Mouse (Mus musculus) kidney, embryonic 15.5 days (tissue): ENCODE measurements around the gene Zdhhc9. TPM values are rescaled to one million over a fixed set of nuclear protein-coding genes. Genes with fewer than 3 reads are reported as not detected.

Experiments
- ATAC-seq: fragments of 200-750 bp; cut with Nextera tagmentation; replicated peaks from 2 replicates; pipeline ENCODE4 v1.8.0; 2017; ENCODE audit warnings: moderate TSS enrichment; ENCODE audit not compliant: low FRiP score
- H3K27ac ChIP-seq: fragments of 300-500 bp; sonication (generic); 2 replicates; pipeline ENCODE4 v1.5.1; 2015; ENCODE audit warnings: mild to moderate bottlenecking, inconsistent platforms
- H3K27me3 ChIP-seq: fragments of 300-500 bp; sonication (generic); 2 replicates; pipeline ENCODE4 v1.6.1; 2015; ENCODE audit warnings: inconsistent platforms
- H3K36me3 ChIP-seq: fragments of 300-500 bp; sonication (generic); 2 replicates; pipeline ENCODE4 v1.6.1; 2015; ENCODE audit warnings: inconsistent platforms
- H3K4me1 ChIP-seq: fragments of 300-500 bp; sonication (generic); 2 replicates; pipeline ENCODE4 v1.6.1; 2015; ENCODE audit warnings: inconsistent platforms
- H3K4me2 ChIP-seq: fragments of 300-500 bp; sonication (generic); 2 replicates; pipeline ENCODE4 v1.6.1; 2015; ENCODE audit warnings: moderate library complexity, mild to moderate bottlenecking, inconsistent platforms
- H3K4me3 ChIP-seq: fragments of 300-500 bp; sonication (generic); replicated peaks from 2 replicates; pipeline ENCODE4 v1.5.1; 2015; ENCODE audit warnings: mild to moderate bottlenecking, inconsistent platforms
- H3K9ac ChIP-seq: fragments of 300-500 bp; sonication (generic); 2 replicates; pipeline ENCODE4 v1.6.1; 2015; ENCODE audit warnings: mild to moderate bottlenecking, inconsistent platforms
- H3K9me3 ChIP-seq: fragments of 300-500 bp; sonication (generic); replicated peaks from 2 replicates; pipeline ENCODE4 v1.6.1; 2016; ENCODE audit warnings: inconsistent platforms
- WGBS: fragments of 180-500 bp; shearing (Covaris S2); methylation state at CpG from one replicate; pipeline ENCODE4 v1.1.7; 2015; ENCODE audit warnings: mixed read lengths; 5-methylcytosine and 5-hydroxymethylcytosine counted together
- polyA plus RNA-seq: library from polyadenylated mRNA; unstranded; fragments of >200 nt; fragmentation: Nextera tagmentation; extraction: Ambion mirVana; gene quantifications from 2 replicates; pipeline ENCODE4 v1.2.1, GENCODE M21; 2015

The Zdhhc9 gene
- polyA plus RNA-seq, 1 experiment from 2014 or later: 5.7 TPM

DNA sequence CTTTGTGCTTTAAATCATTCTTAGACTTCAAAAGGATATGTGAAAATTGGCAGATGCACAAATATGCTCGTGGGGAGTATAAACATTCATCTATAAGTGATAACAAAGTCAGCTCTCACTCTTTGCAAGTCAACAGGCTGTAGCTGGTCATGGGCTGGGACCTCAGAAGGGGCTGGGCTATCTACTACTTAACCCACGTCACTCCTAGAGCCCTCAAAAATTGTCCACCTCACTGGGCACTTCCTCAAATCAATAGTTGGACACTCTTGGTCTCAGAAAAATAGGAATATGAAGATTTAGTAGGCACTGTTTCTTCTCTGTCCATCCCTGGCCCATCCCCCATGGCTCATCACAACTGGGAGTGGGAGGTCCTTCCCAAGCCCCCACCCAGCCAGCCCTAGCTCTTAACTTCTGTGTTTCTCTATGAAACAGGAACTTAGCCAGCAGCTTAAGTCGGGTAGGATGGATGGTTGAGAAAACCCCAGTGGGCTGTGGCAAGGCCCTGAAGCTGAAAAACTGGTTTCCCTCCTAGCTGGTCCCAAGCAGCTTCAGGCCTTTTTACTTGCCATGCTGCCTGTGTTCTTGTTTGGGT, 68.3 kb downstream of the Zdhhc9 start:
- Histone ChIP-seq H3K4me3 (no peak overlapping the region), H3K9ac (no peak overlapping the region), H3K27me3 (peaks cover 10% of the 10 kb centered on the region; the same call in 1 of the 2 replicates), H3K4me2 (no peak overlapping the region), H3K4me1 (peaks cover 9% of the 10 kb centered on the region), H3K36me3 (no peaks in the 10 kb centered on the region), H3K9me3 (no peaks in the 10 kb centered on the region), H3K27ac (no peak overlapping the region)
- no peak for ATAC-seq
- 45% methylated on average over 3 of the region's 3 CpGs for WGBS

- no peaks in the 10 kb centered on the region for H3K9me3 ChIP-seq
- peaks cover 11% of the 10 kb centered on the region; the same call in 1 of the 2 replicates for H3K27me3 ChIP-seq
- H3K9ac ChIP-seq: no peak overlapping the region
- H3K4me2 ChIP-seq: no peak overlapping the region
- H3K27ac ChIP-seq: no peak overlapping the region
- 58% methylated on average over 14 of the region's 14 CpGs for WGBS
- no peak overlapping the region for H3K4me3 ChIP-seq
- H3K36me3 ChIP-seq: no peaks in the 10 kb centered on the region
- ATAC-seq: no peak
- peaks cover 9% of the 10 kb centered on the region for H3K4me1 ChIP-seq
Observed at GRCm38 (mm10) chrX:48139368-48140285, 69.1 kb downstream of the Zdhhc9 start.

DNA sequence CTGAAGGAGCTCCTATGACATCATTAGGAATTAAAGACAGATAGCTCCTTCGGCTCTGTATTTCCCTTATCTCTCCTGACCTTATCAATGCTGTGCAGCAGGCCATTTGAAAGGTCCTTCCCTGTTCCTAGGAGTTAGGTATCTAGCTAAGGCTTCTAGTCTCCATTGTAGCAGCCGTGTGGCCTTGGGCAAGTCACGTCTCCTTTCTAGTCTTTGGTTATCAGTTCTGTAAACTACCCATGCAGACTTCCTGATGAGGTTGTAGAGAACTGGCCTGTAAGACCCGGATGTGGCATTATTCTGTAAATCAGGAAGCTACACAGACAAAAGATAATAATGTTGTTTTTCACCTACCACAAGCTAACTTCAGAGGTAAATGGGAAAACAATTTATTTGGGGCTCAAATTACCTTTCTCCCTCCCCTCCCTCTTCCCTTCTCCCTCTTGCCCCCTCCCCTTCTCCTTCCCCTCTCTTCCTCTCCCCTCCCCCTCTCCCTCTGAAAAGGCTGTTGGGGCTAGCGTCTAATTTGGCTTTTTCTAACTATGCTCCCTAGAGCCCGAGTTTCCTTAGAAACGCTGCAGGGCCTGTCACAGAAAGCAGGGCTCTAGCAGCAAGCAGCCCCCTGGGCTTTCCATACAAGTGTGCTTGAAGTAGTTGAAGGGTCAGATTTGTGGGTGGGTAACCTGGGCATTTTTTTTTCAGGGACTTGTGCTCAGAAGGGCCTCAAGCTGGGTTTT, 70.0 kb downstream of the Zdhhc9 start:
- Histone ChIP-seq H3K4me2 (no peak overlapping the region), H3K27me3 (peaks cover 11% of the 10 kb centered on the region; the same call in 1 of the 2 replicates), H3K4me1 (peaks cover 9% of the 10 kb centered on the region), H3K4me3 (no peak overlapping the region), H3K27ac (no peak overlapping the region), H3K9ac (no peak overlapping the region), H3K9me3 (no peaks in the 10 kb centered on the region), H3K36me3 (no peaks in the 10 kb centered on the region)
- ATAC-seq: no peak
- 46% methylated on average over 7 of the region's 7 CpGs for WGBS

DNA sequence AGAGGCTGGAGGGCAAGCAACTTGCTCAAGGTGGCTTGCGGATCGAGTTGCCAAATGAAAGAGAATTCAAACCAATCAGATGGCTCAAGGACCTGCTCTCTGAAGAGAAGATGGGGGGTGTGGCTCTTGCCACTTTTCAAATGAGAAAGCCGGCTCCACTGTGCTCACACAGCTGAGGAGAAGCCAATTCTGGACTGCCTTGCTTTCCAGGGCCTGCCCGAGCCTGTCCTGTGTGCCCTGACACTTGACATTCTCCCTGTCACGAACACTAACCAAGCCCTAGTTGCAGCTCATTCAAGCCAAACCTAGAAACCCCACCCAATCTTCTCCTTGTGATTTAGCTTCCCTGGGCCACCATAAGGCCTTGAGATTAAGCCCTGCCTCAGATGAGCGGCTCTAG, 70.7 kb downstream of the Zdhhc9 start:
- no peak overlapping the region for H3K9ac ChIP-seq
- H3K4me1 ChIP-seq: peaks cover 4% of the 10 kb centered on the region
- ATAC-seq: no peak
- no peaks in the 10 kb centered on the region for H3K9me3 ChIP-seq
- WGBS: 73% methylated on average over 6 of the region's 6 CpGs
- H3K27me3 ChIP-seq: peaks cover 11% of the 10 kb centered on the region; the same call in 1 of the 2 replicates
- H3K4me3 ChIP-seq: no peak overlapping the region
- H3K36me3 ChIP-seq: no peaks in the 10 kb centered on the region
- no peak overlapping the region for H3K27ac ChIP-seq
- H3K4me2 ChIP-seq: no peak overlapping the region

GRCm38 (mm10) chrX:48136935-48137334, 71.7 kb downstream of the Zdhhc9 start:
- no peak overlapping the region for H3K27ac ChIP-seq
- no peak overlapping the region for H3K4me3 ChIP-seq
- no peak overlapping the region for H3K9ac ChIP-seq
- WGBS: 84% methylated on average over 4 of the region's 4 CpGs
- no peaks in the 10 kb centered on the region for H3K36me3 ChIP-seq
- no peaks in the 10 kb centered on the region for H3K9me3 ChIP-seq
- 0 out of 2 replicates have a peak, but pooled peaks cover 11% of the 10 kb centered on the region for H3K27me3 ChIP-seq
- ATAC-seq: no peak
- H3K4me2 ChIP-seq: no peak overlapping the region
- H3K4me1 ChIP-seq: peaks cover 3% of the 10 kb centered on the region; the same call in 1 of the 2 replicates

- Histone ChIP-seq H3K4me1 (0 out of 2 replicates have a peak, but pooled peaks cover 3% of the 10 kb centered on the region), H3K27me3 (peaks cover 6% of the 10 kb centered on the region; the same call in 1 of the 2 replicates), H3K36me3 (no peaks in the 10 kb centered on the region), H3K9ac (no peak overlapping the region), H3K4me3 (no peak overlapping the region), H3K9me3 (no peaks in the 10 kb centered on the region), H3K27ac (no peak overlapping the region), H3K4me2 (no peak overlapping the region)
- WGBS: 85% methylated on average over 1 of the region's 1 CpGs
- ATAC-seq: no peak
Observed at GRCm38 (mm10) chrX:48129167-48129566, 79.5 kb downstream of the Zdhhc9 start.

- no peaks in the 10 kb centered on the region for H3K36me3 ChIP-seq
- WGBS: 65% methylated on average over 6 of the region's 6 CpGs
- peak; percentile 37; the same call in 1 of the 2 replicates for ATAC-seq
- peaks cover 8% of the 10 kb centered on the region; the same call in 1 of the 2 replicates for H3K27me3 ChIP-seq
- no peak overlapping the region for H3K4me3 ChIP-seq
- H3K4me2 ChIP-seq: no peak overlapping the region
- H3K9ac ChIP-seq: no peak overlapping the region
- H3K9me3 ChIP-seq: no peaks in the 10 kb centered on the region
- H3K4me1 ChIP-seq: 0 out of 2 replicates have a peak, but pooled peaks cover 3% of the 10 kb centered on the region
- H3K27ac ChIP-seq: no peak overlapping the region
Observed at GRCm38 (mm10) chrX:48127502-48128218, 81.0 kb downstream of the Zdhhc9 start.

GRCm38 (mm10) chrX:48126903-48127476, 81.7 kb downstream of the Zdhhc9 start:
- no peaks in the 10 kb centered on the region for H3K9me3 ChIP-seq
- H3K27ac ChIP-seq: no peak overlapping the region
- H3K36me3 ChIP-seq: no peaks in the 10 kb centered on the region
- WGBS: 39% methylated on average over 6 of the region's 6 CpGs
- H3K4me2 ChIP-seq: no peak overlapping the region
- ATAC-seq: peak; percentile 85
- H3K9ac ChIP-seq: no peak overlapping the region
- H3K4me3 ChIP-seq: no peak overlapping the region
- 0 out of 2 replicates have a peak, but pooled peaks cover 3% of the 10 kb centered on the region for H3K4me1 ChIP-seq
- H3K27me3 ChIP-seq: peaks cover 8% of the 10 kb centered on the region; the same call in 1 of the 2 replicates

GRCm38 (mm10) chrX:48124132-48125071, 84.3 kb downstream of the Zdhhc9 start:
- no peak for ATAC-seq
- Histone ChIP-seq H3K4me2 (peak overlapping the region; percentile 47), H3K4me3 (no peak overlapping the region), H3K9me3 (no peaks in the 10 kb centered on the region), H3K27me3 (peaks cover 5% of the 10 kb centered on the region; the same call in 1 of the 2 replicates), H3K4me1 (0 out of 2 replicates have a peak, but pooled peaks cover 3% of the 10 kb centered on the region), H3K27ac (no peak overlapping the region), H3K36me3 (no peaks in the 10 kb centered on the region), H3K9ac (no peak overlapping the region)
- WGBS: 31% methylated on average over 17 of the region's 17 CpGs
